Mouse (Mus musculus) heart, postnatal 0 days (tissue): ENCODE data around the gene Gm2007.
"Not testable (repeated sequence)": the region's sequence is repeated elsewhere in the genome, so short reads cannot be mapped to it uniquely, and the experiment has no call there.

Source experiments
- CTCF ChIP-seq: IDR thresholded peaks from 2 replicates; pipeline ENCODE4 v1.5.1; 2016; ENCODE audit warnings: antibody characterized with exemption, control low read depth, low read depth
- EP300 ChIP-seq: IDR thresholded peaks from 2 replicates; pipeline ENCODE4 v1.6.1; 2016; ENCODE audit warnings: antibody characterized with exemption, low read depth

- TF ChIP-seq CTCF, EP300: not testable (repeated sequence)
Measured at GRCm38 (mm10) chr2:175800993-175801392, 59.7 kb downstream of the Gm2007 start, which contains the start of gene Gm14288.
